Mouse (Mus musculus): ENCODE results near the gene Iqca. TPM values are rescaled to one million over a fixed set of nuclear protein-coding genes. Genes with fewer than 3 reads are reported as not detected.

The Iqca gene
- polyA plus RNA-seq, 1 experiment: not detected

- no peaks in the 10 kb centered on the region for H3K4me1 ChIP-seq (ENCODE audit: control insufficient read depth, insufficient read depth, insufficient read length)
- no peak overlapping the region for H3K27ac ChIP-seq (ENCODE audit: insufficient read depth, low read length)
- TF ChIP-seq POLR2A (IDR thresholded peaks at IDR 0.05; ENCODE audit: low read depth, low read length) (no peak), CTCF (IDR thresholded peaks at IDR 0.05; ENCODE audit: extremely low read depth, insufficient read depth, insufficient read length, insufficient replicate concordance) (no peak)
- no peak for DNase-seq (ENCODE audit: low read depth in 1 of 2, low spot score in 2 of 2)
- H3K27me3 ChIP-seq (ENCODE audit: control insufficient read depth, insufficient read depth, low read length): no peaks in the 10 kb centered on the region
- H3K4me3 ChIP-seq (ENCODE audit: extremely low read depth, insufficient read depth, insufficient read length): no peak overlapping the region
- H3K36me3 ChIP-seq (ENCODE audit: control insufficient read depth, insufficient read depth, low read length): no peaks in the 10 kb centered on the region
- 84% methylated on average over 8 of the region's 8 CpGs for WGBS
These were observed 21.1 kb upstream of the Iqca start for GRCm38 (mm10) chr1:90174338-90174737.

- no peak for TF ChIP-seq POLR2A (IDR thresholded peaks at IDR 0.05; ENCODE audit: low read depth, low read length)
- no peak for TF ChIP-seq CTCF (IDR thresholded peaks at IDR 0.05; ENCODE audit: extremely low read depth, insufficient read depth, insufficient read length, insufficient replicate concordance)
- WGBS: 68% methylated on average over 3 of the region's 3 CpGs
- H3K27ac ChIP-seq (ENCODE audit: insufficient read depth, low read length): no peak overlapping the region
- H3K36me3 ChIP-seq (ENCODE audit: control insufficient read depth, insufficient read depth, low read length): no peaks in the 10 kb centered on the region
- no peaks in the 10 kb centered on the region for H3K27me3 ChIP-seq (ENCODE audit: control insufficient read depth, insufficient read depth, low read length)
- no peak for DNase-seq (ENCODE audit: low read depth in 1 of 2, low spot score in 2 of 2)
- H3K4me3 ChIP-seq (ENCODE audit: extremely low read depth, insufficient read depth, insufficient read length): no peak overlapping the region
- 0 out of 2 replicates have a peak, but pooled peaks cover 3% of the 10 kb centered on the region for H3K4me1 ChIP-seq (ENCODE audit: control insufficient read depth, insufficient read depth, insufficient read length)
These were observed 11.1 kb upstream of the Iqca start for GRCm38 (mm10) chr1:90164319-90164718.

GRCm38 (mm10) chr1:90163161-90163560, 10.0 kb upstream of the Iqca start:
- 55% methylated on average over 7 of the region's 7 CpGs for WGBS
- H3K36me3 ChIP-seq (ENCODE audit: control insufficient read depth, insufficient read depth, low read length): no peaks in the 10 kb centered on the region
- H3K4me1 ChIP-seq (ENCODE audit: control insufficient read depth, insufficient read depth, insufficient read length): 0 out of 2 replicates have a peak, but pooled peaks cover 3% of the 10 kb centered on the region
- no peak overlapping the region for H3K4me3 ChIP-seq (ENCODE audit: extremely low read depth, insufficient read depth, insufficient read length)
- H3K27ac ChIP-seq (ENCODE audit: insufficient read depth, low read length): no peak overlapping the region
- no peaks in the 10 kb centered on the region for H3K27me3 ChIP-seq (ENCODE audit: control insufficient read depth, insufficient read depth, low read length)
- no peak for DNase-seq (ENCODE audit: low read depth in 1 of 2, low spot score in 2 of 2)
- TF ChIP-seq CTCF (IDR thresholded peaks at IDR 0.05; ENCODE audit: extremely low read depth, insufficient read depth, insufficient read length, insufficient replicate concordance): no peak
- TF ChIP-seq POLR2A (IDR thresholded peaks at IDR 0.05; ENCODE audit: low read depth, low read length): no peak

GRCm38 (mm10) chr1:90162379-90162857, 9.2 kb upstream of the Iqca start:
- H3K36me3 ChIP-seq (ENCODE audit: control insufficient read depth, insufficient read depth, low read length): no peaks in the 10 kb centered on the region
- H3K27ac ChIP-seq (ENCODE audit: insufficient read depth, low read length): no peak overlapping the region

GRCm38 (mm10) chr1:90161623-90162022, 8.4 kb upstream of the Iqca start:
- no peak for DNase-seq (ENCODE audit: low read depth in 1 of 2, low spot score in 2 of 2)
- 65% methylated on average over 6 of the region's 6 CpGs for WGBS
- H3K4me3 ChIP-seq (ENCODE audit: extremely low read depth, insufficient read depth, insufficient read length): no peak overlapping the region
- no peaks in the 10 kb centered on the region for H3K27me3 ChIP-seq (ENCODE audit: control insufficient read depth, insufficient read depth, low read length)
- TF ChIP-seq POLR2A (IDR thresholded peaks at IDR 0.05; ENCODE audit: low read depth, low read length): no peak
- no peak for TF ChIP-seq CTCF (IDR thresholded peaks at IDR 0.05; ENCODE audit: extremely low read depth, insufficient read depth, insufficient read length, insufficient replicate concordance)
- 0 out of 2 replicates have a peak, but pooled peaks cover 3% of the 10 kb centered on the region for H3K4me1 ChIP-seq (ENCODE audit: control insufficient read depth, insufficient read depth, insufficient read length)
- no peak overlapping the region for H3K27ac ChIP-seq (ENCODE audit: insufficient read depth, low read length)
- H3K36me3 ChIP-seq (ENCODE audit: control insufficient read depth, insufficient read depth, low read length): no peaks in the 10 kb centered on the region

More at GRCm38 (mm10) chr1:90162379-90162857, 9.2 kb upstream of the Iqca start:
- 57% methylated on average over 13 of the region's 13 CpGs for WGBS
- no peak for TF ChIP-seq CTCF (IDR thresholded peaks at IDR 0.05; ENCODE audit: extremely low read depth, insufficient read depth, insufficient read length, insufficient replicate concordance)
- no peak for TF ChIP-seq POLR2A (IDR thresholded peaks at IDR 0.05; ENCODE audit: low read depth, low read length)
- no peak overlapping the region for H3K4me3 ChIP-seq (ENCODE audit: extremely low read depth, insufficient read depth, insufficient read length)
- DNase-seq (ENCODE audit: low read depth in 1 of 2, low spot score in 2 of 2): no peak
- H3K27me3 ChIP-seq (ENCODE audit: control insufficient read depth, insufficient read depth, low read length): no peaks in the 10 kb centered on the region
- H3K4me1 ChIP-seq (ENCODE audit: control insufficient read depth, insufficient read depth, insufficient read length): 0 out of 2 replicates have a peak, but pooled peaks cover 3% of the 10 kb centered on the region

GRCm38 (mm10) chr1:90159927-90160326, 6.7 kb upstream of the Iqca start:
- WGBS: 51% methylated on average over 13 of the region's 13 CpGs
- Histone ChIP-seq H3K4me3 (ENCODE audit: extremely low read depth, insufficient read depth, insufficient read length) (no peak overlapping the region), H3K27ac (ENCODE audit: insufficient read depth, low read length) (no peak overlapping the region), H3K36me3 (ENCODE audit: control insufficient read depth, insufficient read depth, low read length) (no peaks in the 10 kb centered on the region), H3K27me3 (ENCODE audit: control insufficient read depth, insufficient read depth, low read length) (no peaks in the 10 kb centered on the region), H3K4me1 (ENCODE audit: control insufficient read depth, insufficient read depth, insufficient read length) (0 out of 2 replicates have a peak, but pooled peaks cover 3% of the 10 kb centered on the region)
- DNase-seq (ENCODE audit: low read depth in 1 of 2, low spot score in 2 of 2): no peak
- TF ChIP-seq CTCF (IDR thresholded peaks at IDR 0.05; ENCODE audit: extremely low read depth, insufficient read depth, insufficient read length, insufficient replicate concordance) (no peak), POLR2A (IDR thresholded peaks at IDR 0.05; ENCODE audit: low read depth, low read length) (no peak)

GRCm38 (mm10) chr1:90156589-90156988, 3.4 kb upstream of the Iqca start:
- Histone ChIP-seq H3K36me3 (ENCODE audit: control insufficient read depth, insufficient read depth, low read length) (no peaks in the 10 kb centered on the region), H3K27me3 (ENCODE audit: control insufficient read depth, insufficient read depth, low read length) (no peaks in the 10 kb centered on the region), H3K4me1 (ENCODE audit: control insufficient read depth, insufficient read depth, insufficient read length) (peaks cover 7% of the 10 kb centered on the region; the same call in 1 of the 2 replicates), H3K27ac (ENCODE audit: insufficient read depth, low read length) (no peak overlapping the region), H3K4me3 (ENCODE audit: extremely low read depth, insufficient read depth, insufficient read length) (no peak overlapping the region)
- DNase-seq (ENCODE audit: low read depth in 1 of 2, low spot score in 2 of 2): no peak
- WGBS: 77% methylated on average over 7 of the region's 7 CpGs
- TF ChIP-seq POLR2A (IDR thresholded peaks at IDR 0.05; ENCODE audit: low read depth, low read length): no peak
- no peak for TF ChIP-seq CTCF (IDR thresholded peaks at IDR 0.05; ENCODE audit: extremely low read depth, insufficient read depth, insufficient read length, insufficient replicate concordance)
